Comparison of ENCODE assay signal across 8 mouse cellular contexts in the genomic region with DNA sequence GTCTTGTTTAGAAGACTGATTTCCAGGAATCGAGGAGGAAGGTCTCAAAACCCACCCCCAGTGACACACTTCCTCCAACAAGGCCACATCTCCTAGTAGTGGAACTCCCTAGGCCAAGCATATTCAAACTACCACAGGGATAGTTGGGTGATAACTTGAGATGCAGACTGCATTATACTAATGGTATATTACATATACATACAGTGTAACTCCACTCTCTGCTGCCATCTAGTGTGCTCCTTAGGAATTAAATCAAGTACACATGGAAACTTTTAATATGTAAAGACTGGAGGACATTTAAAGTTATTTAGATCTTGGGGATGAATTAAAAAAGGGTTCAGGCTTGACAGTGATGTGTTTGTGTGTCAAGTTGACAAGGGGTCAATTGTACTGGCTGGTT. TPM values are rescaled to one million over a fixed set of nuclear protein-coding genes. Genes with fewer than 3 reads are reported as not detected.
DNase-seq lines count a peak whose midpoint lies in the region; ATAC-seq and TF ChIP-seq lines count a peak whose summit lies in the region.

No protein-coding gene starts in this region.

- no peak overlapping the region for H3K9ac ChIP-seq in hindbrain, embryonic 12.5 days
- no peak overlapping the region for H3K9ac ChIP-seq in liver, postnatal 0 days (replicated peaks)
- no peak overlapping the region for H3K9ac ChIP-seq in neural tube, embryonic 15.5 days (replicated peaks)

- no peak overlapping the region for H3K27ac ChIP-seq in hindbrain, embryonic 12.5 days
- no peak overlapping the region for H3K27ac ChIP-seq in hindbrain, embryonic 10.5 days
- no peak overlapping the region for H3K27ac ChIP-seq in liver, postnatal 0 days (ENCODE audit: low read depth)
- H3K27ac ChIP-seq in neural tube, embryonic 15.5 days (replicated peaks) = no peak overlapping the region

- no peaks in the 10 kb centered on the region for H3K27me3 ChIP-seq in hindbrain, embryonic 12.5 days
- no peaks in the 10 kb centered on the region for H3K27me3 ChIP-seq in hindbrain, embryonic 10.5 days (ENCODE audit: insufficient read depth, poor library complexity, severe bottlenecking)
- H3K27me3 ChIP-seq in E14TG2a.4 (ENCODE audit: insufficient read depth, low read length) = no peaks in the 10 kb centered on the region
- H3K27me3 ChIP-seq in liver, postnatal 0 days (ENCODE audit: insufficient read depth, low read length) = no peaks in the 10 kb centered on the region
- H3K27me3 ChIP-seq in neural tube, embryonic 15.5 days (replicated peaks) = no peaks in the 10 kb centered on the region

- H3K4me3 ChIP-seq in hindbrain, embryonic 12.5 days = no peak overlapping the region
- H3K4me3 ChIP-seq in hindbrain, embryonic 10.5 days = no peak overlapping the region
- no peak overlapping the region for H3K4me3 ChIP-seq in E14TG2a.4 (replicated peaks; ENCODE audit: low read length)
- no peak overlapping the region for H3K4me3 ChIP-seq in liver, postnatal 0 days (ENCODE audit: low read depth, low read length)
- H3K4me3 ChIP-seq in neural tube, embryonic 15.5 days (replicated peaks) = no peak overlapping the region

- peak; percentile 53; the same call in 1 of the 2 replicates for ATAC-seq in hindbrain, embryonic 12.5 days (ENCODE audit: low FRiP score)
- ATAC-seq in liver, postnatal 0 days = peak; percentile 37; the same call in 1 of the 2 replicates
- no peak for ATAC-seq in neural tube, embryonic 15.5 days (ENCODE audit: low FRiP score)

- H3K9me3 ChIP-seq in hindbrain, embryonic 12.5 days (replicated peaks) = no peaks in the 10 kb centered on the region
- H3K9me3 ChIP-seq in hindbrain, embryonic 10.5 days = no peaks in the 10 kb centered on the region
- H3K9me3 ChIP-seq in E14TG2a.4 (ENCODE audit: low read length) = no peaks in the 10 kb centered on the region
- no peaks in the 10 kb centered on the region for H3K9me3 ChIP-seq in liver, postnatal 0 days (ENCODE audit: low read length)
- H3K9me3 ChIP-seq in neural tube, embryonic 15.5 days (replicated peaks) = no peaks in the 10 kb centered on the region

- WGBS in hindbrain, embryonic 12.5 days = 91% methylated on average over 1 of the region's 1 CpGs
- 92% methylated on average over 1 of the region's 1 CpGs for WGBS in hindbrain, embryonic 10.5 days
- WGBS in liver, postnatal 0 days (ENCODE audit: insufficient replicate concordance) = 52% methylated on average over 1 of the region's 1 CpGs
- WGBS in neural tube, embryonic 15.5 days = 59% methylated on average over 1 of the region's 1 CpGs

- no peak overlapping the region for H3K4me2 ChIP-seq in hindbrain, embryonic 12.5 days (replicated peaks)
- no peak overlapping the region for H3K4me2 ChIP-seq in liver, postnatal 0 days (ENCODE audit: low read depth, low read length)
- no peak overlapping the region for H3K4me2 ChIP-seq in neural tube, embryonic 15.5 days

- TF ChIP-seq EP300 in liver, postnatal 0 days (IDR thresholded peaks at IDR 0.05; ENCODE audit: low read depth) = no peak

- peak; percentile 82 for TF ChIP-seq CTCF in E14TG2a.4 (conservative IDR thresholded peaks at IDR 0.05; ENCODE audit: low read length)
- peak; percentile 63 for TF ChIP-seq CTCF in liver, postnatal 0 days (IDR thresholded peaks at IDR 0.05; ENCODE audit: low read depth)

- H3K4me1 ChIP-seq in hindbrain, embryonic 12.5 days = no peaks in the 10 kb centered on the region
- no peaks in the 10 kb centered on the region for H3K4me1 ChIP-seq in hindbrain, embryonic 10.5 days (replicated peaks)
- peaks cover 8% of the 10 kb centered on the region; the same call in 1 of the 2 replicates for H3K4me1 ChIP-seq in E14TG2a.4 (replicated peaks; ENCODE audit: low read depth, low read length)
- H3K4me1 ChIP-seq in liver, postnatal 0 days (ENCODE audit: insufficient read depth) = no peaks in the 10 kb centered on the region
- H3K4me1 ChIP-seq in neural tube, embryonic 15.5 days = no peaks in the 10 kb centered on the region

- H3K36me3 ChIP-seq in hindbrain, embryonic 12.5 days = peaks cover 8% of the 10 kb centered on the region
- peaks cover 24% of the 10 kb centered on the region for H3K36me3 ChIP-seq in hindbrain, embryonic 10.5 days
- peaks cover 22% of the 10 kb centered on the region for H3K36me3 ChIP-seq in E14TG2a.4 (ENCODE audit: insufficient read depth, low read length)
- H3K36me3 ChIP-seq in liver, postnatal 0 days (replicated peaks; ENCODE audit: insufficient read depth, low read length) = peaks cover 16% of the 10 kb centered on the region
- peaks cover 8% of the 10 kb centered on the region for H3K36me3 ChIP-seq in neural tube, embryonic 15.5 days

- no peak for DNase-seq in hindbrain, embryonic 10.5 days (ENCODE audit: low spot score)
- peak; percentile 28 for DNase-seq in embryo, embryonic 9.5 days (ENCODE audit: extremely low spot score)
- DNase-seq in liver, postnatal 0 days = no peak
- no peak for DNase-seq in adrenal gland, postnatal 14 days
- no peak for DNase-seq in ovary, postnatal 14 days (ENCODE audit: low spot score)

RNA-seq across cellular contexts. Expression of gene Tmem232, which starts 34.8 kb away (rescaled TPM):
- 0.13 and 0.27 TPM in 2 replicates for polyA plus RNA-seq in hindbrain, embryonic 12.5 days (2016; fragmentation: Nextera tagmentation; extraction: Ambion mirVana)
- polyA plus RNA-seq in hindbrain, embryonic 10.5 days (2016; fragmentation: Nextera tagmentation; extraction: Ambion mirVana) = 0.14 TPM in 1 of 2 replicates, not detected in the other
- not detected in 2 replicates for polyA plus RNA-seq in liver, postnatal 0 days (2015; fragmentation: Nextera tagmentation; extraction: Ambion mirVana)
- not detected in 2 replicates for total RNA-seq in adrenal gland, postnatal 14 days (2021)
- 1.2 and 1.4 TPM in 2 replicates for polyA plus RNA-seq in neural tube, embryonic 15.5 days (2015; fragmentation: Nextera tagmentation; extraction: Ambion mirVana)

RNA-seq across cellular contexts. Expression of gene Vapa, which starts 38.0 kb away (rescaled TPM):
- 264 and 270 TPM in 2 replicates for polyA plus RNA-seq in hindbrain, embryonic 12.5 days (2016; fragmentation: Nextera tagmentation; extraction: Ambion mirVana)
- 184 and 190 TPM in 2 replicates for polyA plus RNA-seq in hindbrain, embryonic 10.5 days (2016; fragmentation: Nextera tagmentation; extraction: Ambion mirVana)
- polyA plus RNA-seq in liver, postnatal 0 days (2015; fragmentation: Nextera tagmentation; extraction: Ambion mirVana) = 84.0 and 93.8 TPM in 2 replicates
- 132 and 134 TPM in 2 replicates for total RNA-seq in adrenal gland, postnatal 14 days (2021)
- 270 and 299 TPM in 2 replicates for polyA plus RNA-seq in neural tube, embryonic 15.5 days (2015; fragmentation: Nextera tagmentation; extraction: Ambion mirVana)
